20 mouse cellular contexts compared by ENCODE assay signal in the genomic region with DNA sequence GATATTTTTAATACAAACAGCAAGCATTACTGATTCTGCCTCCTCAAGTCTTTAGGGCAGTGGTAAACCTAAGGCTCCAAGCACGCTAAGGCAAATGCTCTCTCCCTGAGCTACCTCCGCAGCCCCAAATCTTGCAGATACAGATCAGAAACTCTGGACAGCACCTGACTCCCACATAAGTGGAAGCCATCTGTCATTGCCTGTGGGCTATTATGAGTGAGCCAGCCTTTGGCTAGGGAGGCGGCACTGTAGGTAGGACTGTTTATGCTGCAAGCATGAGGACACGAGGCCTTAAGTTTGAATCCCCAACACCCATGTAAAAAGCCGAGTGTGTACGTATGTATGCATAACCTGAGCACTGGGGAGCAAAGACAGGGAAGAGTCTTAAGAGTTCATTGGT. TPM values are rescaled to one million over a fixed set of nuclear protein-coding genes. Genes with fewer than 3 reads are reported as not detected.
DNase-seq lines count a peak whose midpoint lies in the region; ATAC-seq lines count a peak whose summit lies in the region.
"Had no signal": no experiment of that assay in that cellular context is flagged by ENCODE, and none has a peak within 500 bp of the region (broad histone marks: within the 10 kb centered on the region; RNA-seq: fewer than 3 reads in every experiment).

No protein-coding gene starts in this region.

- WGBS in kidney, embryonic 14.5 days, result 77% methylated on average over 6 of the region's 6 CpGs

- H3K9ac ChIP-seq in kidney, embryonic 14.5 days (ENCODE audit: low read depth, low read length), result no peak overlapping the region
- H3K9ac ChIP-seq: hindbrain, embryonic 13.5 days; liver, embryonic 15.5 days; midbrain, embryonic 13.5 days; neural tube, embryonic 12.5 days had no signal

- H3K27me3 ChIP-seq in kidney, embryonic 14.5 days (ENCODE audit: control insufficient read depth, insufficient read depth, low read length), result no peaks in the 10 kb centered on the region
- H3K27me3 ChIP-seq: hindbrain, embryonic 13.5 days; liver, embryonic 15.5 days; midbrain, embryonic 13.5 days; neural tube, embryonic 12.5 days had no signal

- ATAC-seq in kidney, embryonic 14.5 days (ENCODE audit: low FRiP score, low TSS enrichment), result no peak
- ATAC-seq: inflammation-experienced regulatory T-cells, adult 6 months; midbrain, embryonic 13.5 days had no signal

- peak; percentile 61 for DNase-seq in heart, adult 11 months
- DNase-seq in heart, postnatal 14 days, result no peak
- peak; percentile 29 for DNase-seq in ES-CJ7 (ENCODE audit: low read depth, low spot score)
- DNase-seq in cerebellum, adult 11 months, result peak; percentile 43
- DNase-seq in cerebellum, postnatal 10 days, result peak; percentile 46 to 55
- DNase-seq in kidney, postnatal 36 days, result no peak
- DNase-seq in embryo, embryonic 11 days, result no peak
- DNase-seq: adrenal gland, adult 2 months; kidney, adult 9 months; thymus, postnatal 25 days had no signal

- H3K36me3 ChIP-seq in kidney, embryonic 14.5 days (ENCODE audit: control insufficient read depth, insufficient read depth, low read length), result no peaks in the 10 kb centered on the region
- H3K36me3 ChIP-seq: liver, embryonic 15.5 days had no signal

- H3K9me3 ChIP-seq in kidney, embryonic 14.5 days (ENCODE audit: control insufficient read depth, low read length), result no peaks in the 10 kb centered on the region
- H3K9me3 ChIP-seq: hindbrain, embryonic 13.5 days; liver, embryonic 15.5 days; midbrain, embryonic 13.5 days; neural tube, embryonic 12.5 days had no signal

- intact Hi-C loops in heart, postnatal 14 days (cut with DNase I), result no loop called here

- no peak overlapping the region for H3K27ac ChIP-seq in kidney, embryonic 14.5 days (ENCODE audit: low read depth, low read length)
- H3K27ac ChIP-seq: hindbrain, embryonic 13.5 days; liver, embryonic 15.5 days; midbrain, embryonic 13.5 days; neural tube, embryonic 12.5 days had no signal

- H3K4me3 ChIP-seq in kidney, embryonic 14.5 days (ENCODE audit: low read length), result no peak overlapping the region
- H3K4me3 ChIP-seq: hindbrain, embryonic 13.5 days; liver, embryonic 15.5 days; midbrain, embryonic 13.5 days; neural tube, embryonic 12.5 days had no signal

- no peaks in the 10 kb centered on the region for H3K4me1 ChIP-seq in kidney, embryonic 14.5 days (ENCODE audit: control insufficient read depth, insufficient read depth, low read length)
- H3K4me1 ChIP-seq: hindbrain, embryonic 13.5 days; liver, embryonic 15.5 days; midbrain, embryonic 13.5 days; neural tube, embryonic 12.5 days had no signal

- no peak overlapping the region for H3K4me2 ChIP-seq in kidney, embryonic 14.5 days (replicated peaks; ENCODE audit: low read depth, low read length)
- H3K4me2 ChIP-seq: heart, embryonic 11.5 days; hindbrain, embryonic 13.5 days; liver, embryonic 15.5 days; midbrain, embryonic 13.5 days; neural tube, embryonic 12.5 days had no signal

RNA-seq across cellular contexts. Expression of a gene that starts 16.4 kb away (rescaled TPM):
- 10 to 100 TPM; 53.1 to 58.3 TPM for total RNA-seq in heart, postnatal 14 days (2021)
- polyA plus RNA-seq in kidney, embryonic 14.5 days (2014; fragmentation: Nextera tagmentation; extraction: Ambion mirVana), result 8.7 and 14.3 TPM in 2 replicates

RNA-seq across cellular contexts. Expression of a gene that starts 26.5 kb away (rescaled TPM):
- total RNA-seq in heart, postnatal 14 days (2021), result under 1 TPM; 0.07 TPM
- polyA plus RNA-seq in kidney, embryonic 14.5 days (2014; fragmentation: Nextera tagmentation; extraction: Ambion mirVana), result 0.16 and 0.58 TPM in 2 replicates
- total RNA-seq: gastrocnemius, adult 18-20 months; megakaryocyte progenitor cell, adult 5-6 weeks had no signal
- polyA plus RNA-seq: gonadal fat pad, adult 2 months; inflammation-experienced regulatory T-cells, adult 6 months had no signal

Comparison
In these comparisons a context has a peak if more than half of its experiments do, and no peak if none do; other contexts are left out.
1. DNase-seq: peak in heart, adult 11 months (single experiment), ES-CJ7 (single experiment), cerebellum, adult 11 months (single experiment) and cerebellum, postnatal 10 days (2 of 2); none in heart, postnatal 14 days (0 of 2), kidney, postnatal 36 days (0 of 2) and embryo, embryonic 11 days (single experiment).